Mouse (Mus musculus) Patski (cell line): ENCODE data around the gene Vps35l. TPM values are rescaled to one million over a fixed set of nuclear protein-coding genes. Genes with fewer than 3 reads are reported as not detected.
A peak's percentile ranks its signal among the peaks of the same experiment; 100 is the strongest.

Source experiments
- ATAC-seq: fragments of 100-300 bp; one replicate; pipeline ENCODE4 v1.8.0; 2021
- CTCF ChIA-PET: fragments of 350-600 bp; sonication (Branson Sonifier 250); formaldehyde crosslinking; loops from one replicate; lab custom pipeline; 2022; ENCODE audit warnings: inconsistent platforms; lab: Charles Lee
- POLR2A ChIA-PET: fragments of 350-600 bp; sonication (Branson Sonifier 250); formaldehyde crosslinking; loops from one replicate; lab custom pipeline; 2022; ENCODE audit warnings: antibody characterized with exemption, inconsistent platforms; lab: Charles Lee
- DNase-seq: peaks from one replicate; pipeline ENCODE4 v3.0.0-alpha.2; 2011; ENCODE audit warnings: low read depth, low spot score
- H3K27me3 ChIP-seq: fragments of 371-371 bp; one replicate; pipeline ENCODE4 v1.5.1; 2021
- CTCF ChIP-seq: fragments of 100-300 bp; IDR thresholded peaks from one replicate; pipeline ENCODE4 v1.5.1; 2021
- in situ Hi-C: fragments of 300-500 bp; cut with MboI; formaldehyde crosslinking; loops from 3 replicates; pipeline ENCODE4 v1.11.1; 2018; ENCODE audit warnings: low pct_unique_long_range_greater_than_20kb, mixed read lengths
- polyA plus RNA-seq: library from polyadenylated mRNA; unstranded; gene quantifications from one replicate; pipeline ENCODE4 v1.2.3, GENCODE M21; 2021

Gene Vps35l
- polyA plus RNA-seq, 1 experiment from 2014 or later, result 107 TPM

- CTCF ChIA-PET, result interaction anchor here (2.6 to 3.5 kb wide), 2 partner anchors 10 to 155 kb away, joined by 9 to 10 read pairs; no protein-coding TSS in a partner anchor
- in situ Hi-C loops, result no loop called here
Observed at GRCm38 (mm10) chr7:118841796-118842195, 101.8 kb downstream of the Vps35l start.

GRCm38 (mm10) chr7:118842938-118843337, 102.9 kb downstream of the Vps35l start:
- POLR2A ChIA-PET, result interaction anchor here (3.0 kb wide), 1 partner anchor 8 kb away, joined by 8 read pairs; no protein-coding TSS in a partner anchor
- CTCF ChIA-PET, result no interaction called here
- ATAC-seq (no peak), DNase-seq (no peak)
- TF ChIP-seq CTCF, result no peak
- in situ Hi-C loops, result no loop called here
- no peaks in the 10 kb centered on the region for H3K27me3 ChIP-seq

More at GRCm38 (mm10) chr7:118841796-118842195, 101.8 kb downstream of the Vps35l start:
- peak; percentile 61 for ATAC-seq
- DNase-seq, result no peak
- POLR2A ChIA-PET, result interaction anchor here (1.6 to 3.0 kb wide), 2 partner anchors 9 kb away, joined by 3 to 8 read pairs; no protein-coding TSS in a partner anchor
- TF ChIP-seq CTCF, result no peak
- no peaks in the 10 kb centered on the region for H3K27me3 ChIP-seq

- POLR2A ChIA-PET, result interaction anchor here (1.6 kb wide), 1 partner anchor 10 kb away, joined by 5 read pairs; the partner anchor contains the start of gene Iqck
- no peak for TF ChIP-seq CTCF
- CTCF ChIA-PET, result no interaction called here
- no peaks in the 10 kb centered on the region for H3K27me3 ChIP-seq
- DNase-seq (no peak), ATAC-seq (no peak)
- in situ Hi-C loops, result no loop called here
Observed at GRCm38 (mm10) chr7:118845141-118845540, 105.1 kb downstream of the Vps35l start.

GRCm38 (mm10) chr7:118846329-118846728, 106.3 kb downstream of the Vps35l start:
- ChIA-PET CTCF (interaction anchor here (0.9 to 1.3 kb wide), 3 partner anchors 14 to 81 kb away, joined by 3 to 4 read pairs (median 3); no protein-coding TSS in a partner anchor), POLR2A (interaction anchor here (1.6 kb wide), 1 partner anchor 9 kb away, joined by 5 read pairs; the partner anchor contains the start of gene Iqck)
- no peaks in the 10 kb centered on the region for H3K27me3 ChIP-seq
- no peak for TF ChIP-seq CTCF
- DNase-seq (no peak), ATAC-seq (no peak)
- in situ Hi-C loops, result no loop called here

GRCm38 (mm10) chr7:118848796-118849195, 108.8 kb downstream of the Vps35l start:
- CTCF ChIA-PET, result interaction anchor here (1.3 to 1.4 kb wide), 2 partner anchors 13 to 22 kb away, joined by 3 read pairs; no protein-coding TSS in a partner anchor
- DNase-seq, result no peak
- POLR2A ChIA-PET, result interaction anchor here (0.9 to 1.0 kb wide), 2 partner anchors 9 to 12 kb away, joined by 3 read pairs; no protein-coding TSS in a partner anchor
- in situ Hi-C loops, result no loop called here
- TF ChIP-seq CTCF, result no peak
- no peaks in the 10 kb centered on the region for H3K27me3 ChIP-seq
- no peak for ATAC-seq

- POLR2A ChIA-PET, result interaction anchor here (0.9 to 2.2 kb wide), 3 partner anchors 8 to 13 kb away, joined by 3 to 8 read pairs (median 3); no protein-coding TSS in a partner anchor
- in situ Hi-C loops, result loop anchor here (5.0 to 10.0 kb wide), 2 partner anchors 83 to 145 kb away; partner anchors contain the start of gene Gprc5b
- CTCF ChIA-PET, result interaction anchor here (0.9 to 1.4 kb wide), 4 partner anchors 9 to 147 kb away, joined by 3 read pairs; no protein-coding TSS in a partner anchor
- ATAC-seq (no peak), DNase-seq (no peak)
- TF ChIP-seq CTCF, result no peak
- H3K27me3 ChIP-seq, result no peaks in the 10 kb centered on the region
Observed at GRCm38 (mm10) chr7:118849543-118850250, 109.7 kb downstream of the Vps35l start.

GRCm38 (mm10) chr7:118850676-118851290, 110.8 kb downstream of the Vps35l start:
- no peak for TF ChIP-seq CTCF
- POLR2A ChIA-PET, result interaction anchor here (0.6 to 2.2 kb wide), 5 partner anchors 9 to 145 kb away, joined by 3 to 8 read pairs (median 4); no protein-coding TSS in a partner anchor
- DNase-seq (no peak), ATAC-seq (no peak)
- no peaks in the 10 kb centered on the region for H3K27me3 ChIP-seq
- CTCF ChIA-PET, result interaction anchor here (0.9 to 1.9 kb wide), 7 partner anchors 11 to 146 kb away, joined by 3 to 4 read pairs (median 3); no protein-coding TSS in a partner anchor
- in situ Hi-C loops, result loop anchor here (5.0 to 10.0 kb wide), 2 partner anchors 82 to 144 kb away; partner anchors contain the start of gene Gprc5b

GRCm38 (mm10) chr7:118851571-118851970, 111.5 kb downstream of the Vps35l start:
- no peaks in the 10 kb centered on the region for H3K27me3 ChIP-seq
- ChIA-PET CTCF (interaction anchor here (1.2 to 1.9 kb wide), 5 partner anchors 12 to 148 kb away, joined by 3 to 4 read pairs (median 4); no protein-coding TSS in a partner anchor), POLR2A (interaction anchor here (0.6 to 2.2 kb wide), 5 partner anchors 10 to 144 kb away, joined by 3 to 8 read pairs (median 4); no protein-coding TSS in a partner anchor)
- peak; percentile 95 for DNase-seq
- peak; percentile 51 for ATAC-seq
- in situ Hi-C loops, result loop anchor here (5.0 to 10.0 kb wide), 2 partner anchors 81 to 143 kb away; partner anchors contain the start of gene Gprc5b
- TF ChIP-seq CTCF, result no peak

GRCm38 (mm10) chr7:118852611-118853010, 112.6 kb downstream of the Vps35l start:
- ChIA-PET CTCF (interaction anchor here (1.2 to 1.9 kb wide), 2 partner anchors 144 to 147 kb away, joined by 4 read pairs; no protein-coding TSS in a partner anchor), POLR2A (no interaction called here)
- DNase-seq (no peak), ATAC-seq (no peak)
- in situ Hi-C loops, result loop anchor here (5.0 to 10.0 kb wide), 2 partner anchors 80 to 142 kb away; partner anchors contain the start of gene Gprc5b
- TF ChIP-seq CTCF, result no peak
- H3K27me3 ChIP-seq, result no peaks in the 10 kb centered on the region
